Mouse (Mus musculus) lung, embryonic 14.5 days (tissue): ENCODE results near the gene Brinp1. TPM values are rescaled to one million over a fixed set of nuclear protein-coding genes. Genes with fewer than 3 reads are reported as not detected.
A peak's percentile ranks its signal among the peaks of the same experiment; 100 is the strongest.

Experiments
- ATAC-seq: fragments of 200-750 bp; cut with Nextera tagmentation; 2 replicates; pipeline ENCODE4 v1.8.0; 2017; ENCODE audit warnings: mild to moderate bottlenecking, moderate TSS enrichment, moderate library complexity; ENCODE audit not compliant: insufficient read depth
- DNase-seq: peaks from one replicate; pipeline ENCODE4 v3.0.0-alpha.2; 2015
- H3K27ac ChIP-seq: fragments of 300-500 bp; sonication (generic); 2 replicates; pipeline ENCODE4 v1.5.1; 2014; ENCODE audit warnings: low read depth, mild to moderate bottlenecking, moderate library complexity
- H3K27me3 ChIP-seq: fragments of 300-500 bp; sonication (generic); 2 replicates; pipeline ENCODE4 v1.6.1; 2014; ENCODE audit warnings: low read length, control low read depth; ENCODE audit not compliant: insufficient read depth
- H3K36me3 ChIP-seq: fragments of 300-500 bp; sonication (generic); 2 replicates; pipeline ENCODE4 v1.6.1; 2014; ENCODE audit warnings: control low read depth; ENCODE audit not compliant: insufficient read depth
- H3K4me1 ChIP-seq: fragments of 300-500 bp; sonication (generic); 2 replicates; pipeline ENCODE4 v1.6.1; 2014; ENCODE audit warnings: antibody characterized with exemption, control low read depth; ENCODE audit not compliant: insufficient read depth
- H3K4me2 ChIP-seq: fragments of 300-500 bp; sonication (generic); 2 replicates; pipeline ENCODE4 v1.6.1; 2014; ENCODE audit warnings: mild to moderate bottlenecking
- H3K4me3 ChIP-seq: fragments of 300-500 bp; sonication (generic); 2 replicates; pipeline ENCODE4 v1.5.1; 2014; ENCODE audit warnings: low read depth, low read length
- H3K9ac ChIP-seq: fragments of 300-500 bp; sonication (generic); 2 replicates; pipeline ENCODE4 v1.6.1; 2014
- H3K9me3 ChIP-seq: fragments of 300-500 bp; sonication (generic); 2 replicates; pipeline ENCODE4 v1.6.1; 2016; ENCODE audit warnings: low read depth, low read length, control low read depth
- CTCF ChIP-seq: IDR thresholded peaks from 2 replicates; pipeline ENCODE4 v1.5.1; 2016; ENCODE audit warnings: antibody characterized with exemption, low read depth
- WGBS: fragments of 180-500 bp; shearing (Covaris S2); extraction: QIAGEN DNeasy Blood & Tissue Kit; methylation state at CpG from one replicate; pipeline ENCODE4 v1.1.7; 2014; 5-methylcytosine and 5-hydroxymethylcytosine counted together
- polyA plus RNA-seq: library from polyadenylated mRNA; unstranded; fragments of >200 nt; fragmentation: Nextera tagmentation; extraction: Ambion mirVana; gene quantifications from 2 replicates; pipeline ENCODE4 v1.2.1, GENCODE M21; 2014

Gene Brinp1
- polyA plus RNA-seq, 1 experiment from 2014 or later: 16.5 TPM

DNA sequence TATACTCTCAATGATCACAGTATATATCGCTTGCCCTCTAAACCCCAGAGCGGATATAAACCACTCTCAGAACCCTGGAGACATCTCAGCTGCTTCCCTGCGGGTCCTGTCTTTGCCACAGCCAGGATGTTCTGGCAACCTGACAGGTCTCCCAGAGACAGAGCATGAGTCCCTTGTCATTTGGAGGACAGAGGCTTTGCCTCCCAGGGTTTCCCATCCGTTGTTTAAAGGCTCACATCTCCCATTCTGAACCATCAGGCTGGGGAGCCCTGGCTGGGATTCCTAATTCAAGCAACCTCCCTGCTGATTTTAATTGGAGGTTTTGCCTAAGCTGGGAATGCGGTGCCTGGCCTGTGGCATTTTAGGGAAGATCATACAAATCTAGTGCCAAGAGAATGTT lies 185.9 kb downstream of the Brinp1 start:
- no peak for ATAC-seq
- 50% methylated on average over 5 of the region's 5 CpGs for WGBS

DNA sequence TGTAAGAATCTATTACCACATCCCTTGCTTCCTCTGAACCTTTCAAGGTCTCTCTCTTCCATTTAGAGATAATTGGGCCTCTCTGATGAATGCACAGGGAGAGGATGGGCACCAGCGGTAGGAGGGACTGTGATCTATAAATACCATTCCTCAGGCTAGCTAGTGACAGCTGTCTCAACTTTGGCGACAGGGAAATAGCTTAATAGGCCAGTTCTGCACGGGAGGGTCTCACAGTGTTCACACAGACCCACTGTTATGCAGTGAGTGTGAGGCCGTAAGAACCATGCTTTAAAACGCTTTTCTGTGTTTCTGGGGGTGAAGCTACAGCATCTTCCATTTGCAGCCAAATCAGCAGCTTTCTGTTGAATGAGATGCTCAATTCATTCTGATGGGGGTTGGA lies 186.8 kb downstream of the Brinp1 start:
- no peak for TF ChIP-seq CTCF
- WGBS: 60% methylated on average over 5 of the region's 5 CpGs
- DNase-seq: no peak
- Histone ChIP-seq H3K4me1 (no peaks in the 10 kb centered on the region), H3K4me3 (no peak overlapping the region), H3K27ac (no peak overlapping the region), H3K27me3 (no peaks in the 10 kb centered on the region), H3K36me3 (0 out of 2 replicates have a peak, but pooled peaks cover 1% of the 10 kb centered on the region), H3K4me2 (no peak overlapping the region), H3K9me3 (no peaks in the 10 kb centered on the region), H3K9ac (no peak overlapping the region)
- ATAC-seq: no peak

More for the DNA sequence above, 185.9 kb downstream of the Brinp1 start:
- DNase-seq: peak; percentile 23
- no peak overlapping the region for H3K9ac ChIP-seq
- no peak overlapping the region for H3K27ac ChIP-seq
- no peaks in the 10 kb centered on the region for H3K9me3 ChIP-seq
- no peak overlapping the region for H3K4me3 ChIP-seq
- H3K36me3 ChIP-seq: no peaks in the 10 kb centered on the region
- H3K4me1 ChIP-seq: no peaks in the 10 kb centered on the region
- H3K4me2 ChIP-seq: no peak overlapping the region
- TF ChIP-seq CTCF: no peak
- H3K27me3 ChIP-seq: no peaks in the 10 kb centered on the region

DNA sequence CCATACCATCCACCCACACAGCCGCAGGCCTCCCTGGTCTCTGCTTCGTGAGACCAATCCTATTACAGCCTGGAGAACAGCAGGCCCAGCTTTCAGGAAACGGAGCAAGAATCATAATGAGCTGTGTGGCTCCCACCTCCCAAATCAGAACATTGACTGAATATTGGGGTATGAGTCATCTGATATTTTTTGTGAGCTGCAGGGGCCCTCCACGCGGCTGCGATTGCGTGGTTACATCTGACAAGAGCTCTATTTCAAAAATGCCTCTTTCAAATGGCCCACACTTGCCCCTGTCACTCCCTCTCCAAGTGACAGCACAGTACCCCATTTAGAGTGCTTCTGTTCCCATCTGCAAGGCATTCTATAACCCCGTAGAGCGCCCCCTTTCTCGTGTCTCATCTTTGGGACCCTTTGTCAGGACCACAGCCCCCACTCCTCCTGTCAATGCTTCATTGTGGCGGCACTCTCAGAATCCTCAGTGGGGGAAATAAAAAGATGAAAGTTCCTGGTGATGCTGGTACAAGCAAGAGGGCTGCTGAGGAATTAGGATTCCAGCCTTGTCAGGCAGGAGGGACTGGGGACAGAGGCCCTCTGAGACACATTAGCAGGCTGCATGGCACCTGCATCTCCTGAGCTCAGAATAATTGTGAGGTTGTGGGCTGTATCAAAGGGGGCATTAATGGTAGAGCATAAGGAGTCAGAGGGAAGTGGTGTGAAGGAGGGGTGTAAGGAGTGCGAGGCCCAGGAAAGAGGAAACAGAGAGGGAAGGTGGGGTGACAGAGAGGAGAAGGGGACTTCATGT lies 188.2 kb downstream of the Brinp1 start:
- Histone ChIP-seq H3K9me3 (no peaks in the 10 kb centered on the region), H3K9ac (no peak overlapping the region)
- DNase-seq: no peak

DNA sequence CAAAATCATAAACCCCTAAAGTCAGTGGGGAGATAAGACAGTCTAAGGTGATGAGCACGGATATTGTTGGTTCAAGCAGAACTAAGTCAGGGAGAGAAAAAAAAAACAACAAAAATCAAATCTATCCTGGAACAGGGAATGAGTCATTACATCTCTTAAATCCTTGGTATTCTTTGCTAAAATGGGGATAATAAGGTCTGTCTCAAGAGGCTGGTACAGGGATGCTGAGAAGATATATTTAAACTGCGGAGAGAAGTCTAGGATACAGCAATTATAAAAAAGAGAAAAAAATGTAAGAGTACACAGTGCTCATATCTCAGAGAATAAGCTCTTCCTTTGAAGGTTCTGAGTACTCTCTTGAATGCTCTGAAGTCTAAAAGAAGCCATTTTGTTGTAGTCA lies 189.3 kb downstream of the Brinp1 start:
- 74% methylated on average over 2 of the region's 2 CpGs for WGBS
- no peak overlapping the region for H3K4me3 ChIP-seq
- ATAC-seq (no peak), DNase-seq (no peak)
- H3K27ac ChIP-seq: no peak overlapping the region
- no peaks in the 10 kb centered on the region for H3K4me1 ChIP-seq
- TF ChIP-seq CTCF: no peak
- no peak overlapping the region for H3K9ac ChIP-seq
- H3K27me3 ChIP-seq: no peaks in the 10 kb centered on the region
- H3K9me3 ChIP-seq: no peaks in the 10 kb centered on the region
- H3K36me3 ChIP-seq: peaks cover 8% of the 10 kb centered on the region; the same call in 1 of the 2 replicates
- no peak overlapping the region for H3K4me2 ChIP-seq

More for the DNA sequence above, 188.2 kb downstream of the Brinp1 start:
- Histone ChIP-seq H3K27ac (no peak overlapping the region), H3K4me3 (no peak overlapping the region), H3K4me2 (no peak overlapping the region), H3K27me3 (no peaks in the 10 kb centered on the region), H3K36me3 (peaks cover 8% of the 10 kb centered on the region; the same call in 1 of the 2 replicates), H3K4me1 (no peaks in the 10 kb centered on the region)
- no peak for TF ChIP-seq CTCF
- ATAC-seq: no peak
- 76% methylated on average over 12 of the region's 12 CpGs for WGBS

DNA sequence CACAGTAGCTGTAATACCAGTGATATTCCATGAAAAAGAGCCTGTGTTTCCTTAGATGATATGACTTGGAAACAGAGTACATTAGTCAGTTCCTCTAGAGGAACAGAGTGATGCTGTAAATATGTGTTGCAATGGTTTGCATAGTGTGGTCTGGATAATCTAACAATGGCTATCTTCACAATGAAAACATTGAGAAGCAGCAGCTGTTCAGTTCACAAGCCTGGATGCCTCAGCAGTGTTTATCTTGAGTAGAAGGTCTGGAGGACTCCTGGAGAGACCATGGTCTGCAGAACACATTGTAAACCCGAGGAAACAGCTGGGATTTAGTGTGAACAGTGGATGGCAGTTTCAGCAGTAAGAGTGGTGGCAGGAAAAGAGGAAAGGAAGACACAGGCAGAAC lies 233.2 kb downstream of the Brinp1 start:
- H3K4me1 ChIP-seq: no peaks in the 10 kb centered on the region
- no peaks in the 10 kb centered on the region for H3K36me3 ChIP-seq
- 19% methylated on average over 1 of the region's 1 CpGs for WGBS
- H3K27me3 ChIP-seq: no peaks in the 10 kb centered on the region
- no peak overlapping the region for H3K27ac ChIP-seq
- H3K9me3 ChIP-seq: no peaks in the 10 kb centered on the region
- TF ChIP-seq CTCF: no peak
- no peak overlapping the region for H3K4me3 ChIP-seq
- H3K9ac ChIP-seq: no peak overlapping the region
- H3K4me2 ChIP-seq: no peak overlapping the region
- peak; percentile 60 for DNase-seq
- peak; percentile 83 for ATAC-seq
